Mouse (Mus musculus): ENCODE measurements around the gene Asb15.

GRCm38 (mm10) chr6:24552046-24552445, 24.1 kb downstream of the Asb15 start:
- TF ChIP-seq HCFC1 (IDR thresholded peaks at IDR 0.05; ENCODE audit: borderline replicate concordance, insufficient read depth, low read length): no peak
- no peak for TF ChIP-seq MAFK (IDR thresholded peaks at IDR 0.05; ENCODE audit: insufficient read depth, low read depth, low read length)
